Mouse (Mus musculus) intestine, postnatal 0 days (tissue): ENCODE results near the gene C2cd4d. TPM values are rescaled to one million over a fixed set of nuclear protein-coding genes. Genes with fewer than 3 reads are reported as not detected.

ENCODE experiments used
- ATAC-seq: fragments of 200-750 bp; cut with Nextera tagmentation; 2 replicates; pipeline ENCODE4 v1.8.0; 2017; ENCODE audit warnings: mild to moderate bottlenecking, moderate TSS enrichment, moderate library complexity
- H3K27ac ChIP-seq: fragments of 300-500 bp; sonication (generic); 2 replicates; pipeline ENCODE4 v1.5.1; 2014; ENCODE audit warnings: mild to moderate bottlenecking, low read depth, low read length, moderate library complexity
- H3K27me3 ChIP-seq: fragments of 300-500 bp; sonication (generic); replicated peaks from 2 replicates; pipeline ENCODE4 v1.6.1; 2014; ENCODE audit warnings: low read length, mixed read lengths; ENCODE audit not compliant: control insufficient read depth, insufficient read depth
- H3K36me3 ChIP-seq: fragments of 300-500 bp; sonication (generic); 2 replicates; pipeline ENCODE4 v1.6.1; 2014; ENCODE audit warnings: mild to moderate bottlenecking, moderate library complexity; ENCODE audit not compliant: control insufficient read depth, insufficient read depth
- H3K4me1 ChIP-seq: fragments of 300-500 bp; sonication (generic); replicated peaks from 2 replicates; pipeline ENCODE4 v1.6.1; 2014; ENCODE audit warnings: antibody characterized with exemption, low read length, mixed read lengths; ENCODE audit not compliant: control insufficient read depth, insufficient read depth
- H3K4me2 ChIP-seq: fragments of 300-500 bp; sonication (generic); replicated peaks from 2 replicates; pipeline ENCODE4 v1.6.1; 2014; ENCODE audit warnings: low read depth, mild to moderate bottlenecking, moderate library complexity
- H3K4me3 ChIP-seq: fragments of 300-500 bp; sonication (generic); 2 replicates; pipeline ENCODE4 v1.5.1; 2014; ENCODE audit warnings: low read depth, low read length
- H3K9ac ChIP-seq: fragments of 300-500 bp; sonication (generic); 2 replicates; pipeline ENCODE4 v1.6.1; 2014; ENCODE audit warnings: mild to moderate bottlenecking, low read depth, low read length
- H3K9me3 ChIP-seq: fragments of 300-500 bp; sonication (generic); 2 replicates; pipeline ENCODE4 v1.6.1; 2016; ENCODE audit warnings: mixed run types; ENCODE audit not compliant: control insufficient read depth
- CTCF ChIP-seq: sonication (generic); IDR thresholded peaks from 2 replicates; pipeline ENCODE4 v1.5.1; 2016; ENCODE audit warnings: low read depth, mild to moderate bottlenecking, control low read depth, antibody characterized with exemption, moderate library complexity
- WGBS: fragments of 180-500 bp; shearing (Covaris S2); extraction: QIAGEN DNeasy Blood & Tissue Kit; methylation state at CpG from one replicate; pipeline ENCODE4 v1.1.7; 2014; 5-methylcytosine and 5-hydroxymethylcytosine counted together
- polyA plus RNA-seq: library from polyadenylated mRNA; unstranded; fragments of >200 nt; fragmentation: Nextera tagmentation; extraction: Ambion mirVana; gene quantifications from 2 replicates; pipeline ENCODE4 v1.2.1, GENCODE M21; 2015

C2cd4d gene
- polyA plus RNA-seq, 1 experiment from 2014 or later, result 0.87 TPM

GRCm38 (mm10) chr3:94379831-94380510, 17.7 kb downstream of the C2cd4d start:
- 31% methylated on average over 9 of the region's 9 CpGs for WGBS

DNA sequence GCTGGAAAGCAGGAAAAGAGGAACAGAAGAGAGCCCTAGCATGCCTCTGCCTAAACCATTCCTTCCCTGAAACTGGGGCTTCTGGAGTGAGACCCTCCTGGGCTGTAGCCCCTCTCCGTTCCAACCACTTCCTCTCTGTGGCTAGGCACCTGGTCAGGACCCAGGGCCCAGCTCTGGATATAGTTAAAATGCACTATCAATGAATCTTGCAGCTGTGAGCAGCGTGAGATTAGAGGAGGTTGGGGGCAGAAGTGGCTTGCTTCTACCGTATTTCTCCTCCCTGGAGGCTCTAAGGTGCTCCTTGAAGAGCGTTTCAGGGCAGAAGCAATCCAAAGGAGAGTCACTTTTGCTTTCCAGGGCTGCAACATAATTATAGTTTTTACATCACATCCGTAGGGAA, 20.1 kb downstream of the C2cd4d start:
- Histone ChIP-seq H3K36me3 (peaks cover 13% of the 10 kb centered on the region; the same call in 1 of the 2 replicates), H3K4me3 (no peak overlapping the region), H3K27ac (no peak overlapping the region), H3K9ac (no peak overlapping the region), H3K4me1 (no peaks in the 10 kb centered on the region), H3K27me3 (no peaks in the 10 kb centered on the region), H3K4me2 (no peak overlapping the region), H3K9me3 (no peaks in the 10 kb centered on the region)
- no peak for ATAC-seq
- no peak for TF ChIP-seq CTCF
- 75% methylated on average over 5 of the region's 5 CpGs for WGBS

More at GRCm38 (mm10) chr3:94379831-94380510, 17.7 kb downstream of the C2cd4d start:
- TF ChIP-seq CTCF, result no peak
- no peak overlapping the region for H3K4me2 ChIP-seq
- peaks cover 7% of the 10 kb centered on the region; the same call in 1 of the 2 replicates for H3K36me3 ChIP-seq
- H3K4me3 ChIP-seq, result no peak overlapping the region
- H3K9me3 ChIP-seq, result no peaks in the 10 kb centered on the region
- H3K9ac ChIP-seq, result no peak overlapping the region
- no peaks in the 10 kb centered on the region for H3K27me3 ChIP-seq
- H3K27ac ChIP-seq, result no peak overlapping the region
- ATAC-seq, result no peak
- 0 out of 2 replicates have a peak, but pooled peaks cover 3% of the 10 kb centered on the region for H3K4me1 ChIP-seq

- no peak for ATAC-seq
- H3K36me3 ChIP-seq, result peaks cover 17% of the 10 kb centered on the region
- no peak overlapping the region for H3K4me2 ChIP-seq
- no peak overlapping the region for H3K27ac ChIP-seq
- TF ChIP-seq CTCF, result no peak
- H3K27me3 ChIP-seq, result no peaks in the 10 kb centered on the region
- no peaks in the 10 kb centered on the region for H3K4me1 ChIP-seq
- H3K4me3 ChIP-seq, result no peak overlapping the region
- no peak overlapping the region for H3K9ac ChIP-seq
- 60% methylated on average over 3 of the region's 3 CpGs for WGBS
- no peaks in the 10 kb centered on the region for H3K9me3 ChIP-seq
Measured at GRCm38 (mm10) chr3:94383476-94383875, 21.2 kb downstream of the C2cd4d start.

- Histone ChIP-seq H3K4me3 (no peak overlapping the region), H3K4me1 (no peaks in the 10 kb centered on the region), H3K27ac (no peak overlapping the region), H3K9ac (no peak overlapping the region), H3K36me3 (peaks cover 36% of the 10 kb centered on the region), H3K27me3 (no peaks in the 10 kb centered on the region), H3K4me2 (no peak overlapping the region), H3K9me3 (no peaks in the 10 kb centered on the region)
- ATAC-seq, result no peak
- no peak for TF ChIP-seq CTCF
- 59% methylated on average over 4 of the region's 4 CpGs for WGBS
Measured at GRCm38 (mm10) chr3:94386671-94387070, 24.4 kb downstream of the C2cd4d start.

- ATAC-seq, result no peak
- 92% methylated on average over 10 of the region's 10 CpGs for WGBS
Measured at GRCm38 (mm10) chr3:94387391-94387790, 25.2 kb downstream of the C2cd4d start.

GRCm38 (mm10) chr3:94388047-94388446, 25.8 kb downstream of the C2cd4d start:
- no peaks in the 10 kb centered on the region for H3K27me3 ChIP-seq
- H3K9me3 ChIP-seq, result no peaks in the 10 kb centered on the region
- no peaks in the 10 kb centered on the region for H3K4me1 ChIP-seq
- H3K27ac ChIP-seq, result no peak overlapping the region
- H3K4me2 ChIP-seq, result no peak overlapping the region
- TF ChIP-seq CTCF, result no peak
- H3K36me3 ChIP-seq, result peaks cover 38% of the 10 kb centered on the region
- 77% methylated on average over 5 of the region's 5 CpGs for WGBS
- no peak overlapping the region for H3K4me3 ChIP-seq
- H3K9ac ChIP-seq, result no peak overlapping the region
- no peak for ATAC-seq

More at GRCm38 (mm10) chr3:94387391-94387790, 25.2 kb downstream of the C2cd4d start:
- H3K9ac ChIP-seq, result no peak overlapping the region
- no peak overlapping the region for H3K27ac ChIP-seq
- H3K4me2 ChIP-seq, result no peak overlapping the region
- H3K36me3 ChIP-seq, result peaks cover 36% of the 10 kb centered on the region
- TF ChIP-seq CTCF, result no peak
- H3K9me3 ChIP-seq, result no peaks in the 10 kb centered on the region
- no peaks in the 10 kb centered on the region for H3K4me1 ChIP-seq
- no peaks in the 10 kb centered on the region for H3K27me3 ChIP-seq
- H3K4me3 ChIP-seq, result no peak overlapping the region
